Mouse (Mus musculus) ES-E14 (cell line): ENCODE results near the gene Gorab.

Source experiments
- CHD2 ChIP-seq: IDR thresholded peaks from 2 replicates; pipeline ENCODE4 v1.6.1; 2014; ENCODE audit warnings: mild to moderate bottlenecking, low read depth, low read length, inconsistent platforms
- HCFC1 ChIP-seq: IDR thresholded peaks from 2 replicates; pipeline ENCODE4 v1.6.1; 2012; ENCODE audit warnings: low read length, inconsistent platforms, borderline replicate concordance; ENCODE audit not compliant: insufficient read depth
- MAFK ChIP-seq: IDR thresholded peaks from 2 replicates; pipeline ENCODE4 v1.6.1; 2014; ENCODE audit warnings: mild to moderate bottlenecking, low read depth, low read length, inconsistent platforms; ENCODE audit not compliant: insufficient read depth
- ZNF384 ChIP-seq: IDR thresholded peaks from 2 replicates; pipeline ENCODE4 v1.6.1; 2012; ENCODE audit warnings: low read depth, low read length, inconsistent platforms

GRCm38 (mm10) chr1:163337821-163338220 lies 65.6 kb downstream of the Gorab start:
- no peak for TF ChIP-seq HCFC1
- no peak for TF ChIP-seq MAFK
- TF ChIP-seq CHD2, result no peak
- TF ChIP-seq ZNF384, result no peak
